Mouse (Mus musculus) mesoderm, embryonic 11.5 days (tissue): Measurements from ENCODE around the gene Abhd10.

Experiments
- DNase-seq: peaks from one replicate; pipeline ENCODE4 v3.0.0-alpha.2; 2012; ENCODE audit warnings: low read depth, low spot score

Abhd10 gene

DNA sequence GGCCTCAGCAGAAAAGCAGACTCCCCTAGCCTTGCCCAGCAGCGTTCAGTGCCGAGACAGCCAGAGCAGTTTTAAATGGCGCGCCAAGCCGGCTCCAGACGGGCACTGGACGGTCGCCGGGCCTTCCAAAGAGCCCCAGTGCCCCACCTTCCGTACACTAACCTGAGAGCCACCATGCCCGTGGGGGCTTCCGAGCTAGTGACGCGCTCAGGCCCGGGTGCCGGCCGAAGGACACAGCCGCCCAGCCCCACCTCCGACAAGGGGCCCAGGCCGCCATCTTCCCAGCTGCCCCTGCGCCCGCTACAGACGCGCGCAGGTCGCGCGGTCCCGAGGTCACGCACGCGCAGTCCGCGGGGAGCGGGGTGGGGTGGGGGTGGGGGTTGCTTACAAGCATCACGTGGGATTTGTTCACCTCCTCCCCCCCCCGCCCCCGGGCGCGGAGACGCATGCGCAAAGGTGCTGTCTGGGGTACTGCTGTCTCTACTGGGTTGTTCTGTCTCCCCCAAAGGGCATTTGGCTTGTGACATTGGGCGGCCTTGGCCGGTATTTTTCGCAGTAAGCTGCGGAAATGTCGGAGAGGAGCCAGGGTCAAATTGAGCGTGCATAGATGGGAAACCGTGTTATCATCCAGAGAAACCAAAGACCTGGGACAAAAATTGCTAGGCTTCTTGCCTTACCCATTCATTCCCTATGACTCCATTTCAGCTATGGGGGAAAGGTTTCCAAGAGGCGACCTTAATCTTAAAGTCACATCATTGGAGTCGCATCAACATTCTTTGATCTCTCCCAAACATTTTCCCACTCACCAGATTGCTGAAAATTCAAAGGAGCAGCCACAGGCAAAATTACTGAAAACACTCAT lies at the start of gene Abhd10:
Gene Abhd10 (minus strand): TSS at position 341 of the 862 bp plus-strand sequence.
- DNase-seq, result peak; percentile 94

DNA sequence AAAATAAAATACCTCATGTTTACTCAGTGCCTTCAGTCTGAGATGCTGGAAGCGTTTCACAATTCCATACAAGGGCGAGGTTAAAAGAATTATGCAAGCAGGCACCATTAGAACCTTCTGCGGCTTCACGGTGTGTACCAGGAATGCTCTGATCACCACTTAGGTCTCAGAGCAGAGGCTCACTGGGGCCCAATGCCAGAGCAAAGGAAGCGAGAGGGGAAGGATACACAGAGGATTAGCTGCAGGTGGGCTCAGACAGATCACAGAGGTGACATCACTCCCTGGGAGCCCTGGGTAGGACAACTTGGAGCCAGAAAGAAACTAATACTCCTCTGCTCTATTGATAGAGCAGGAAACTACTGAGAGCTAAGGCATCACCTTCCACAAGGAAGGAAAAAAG lies 48.5 kb upstream of the Abhd10 start:
- no peak for DNase-seq

DNA sequence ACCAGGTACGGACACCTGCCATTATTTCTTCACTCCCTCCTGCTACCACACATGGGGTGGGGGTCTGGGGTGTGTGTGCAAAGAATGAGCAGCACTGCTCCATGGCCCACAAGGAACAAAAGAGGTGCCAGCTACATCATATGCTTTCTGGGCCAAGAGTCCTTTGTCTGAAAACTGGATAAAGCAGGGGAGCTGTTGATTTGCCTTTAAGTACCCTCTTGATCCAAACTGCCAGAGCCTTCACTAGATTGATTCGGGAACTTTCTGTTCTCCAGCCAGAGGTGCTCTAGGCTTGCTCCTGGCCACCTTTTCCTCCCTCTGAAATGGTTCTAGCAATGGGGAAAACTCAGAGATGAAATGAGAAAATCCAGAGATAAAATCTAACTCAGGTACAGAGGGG lies 46.6 kb upstream of the Abhd10 start:
- DNase-seq, result no peak

DNA sequence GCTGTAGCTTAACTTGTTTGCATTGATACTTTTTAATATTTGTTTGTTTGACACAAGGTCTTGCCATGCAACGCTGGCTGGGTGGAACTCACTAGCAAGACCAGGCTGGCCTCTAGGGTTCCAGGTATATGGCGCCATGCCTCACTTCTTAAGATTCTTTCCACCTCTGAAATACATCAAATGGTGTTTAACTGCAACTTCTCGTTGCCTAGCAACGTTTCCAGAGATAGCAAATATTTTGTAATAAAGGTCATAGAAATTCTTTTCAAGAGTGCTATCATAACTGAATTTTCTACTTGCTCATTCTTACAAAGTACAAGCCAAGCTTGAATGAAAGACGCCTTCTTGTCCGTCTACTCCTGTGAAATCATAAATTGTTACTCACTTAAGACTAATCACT lies 44.9 kb upstream of the Abhd10 start:
- no peak for DNase-seq

DNA sequence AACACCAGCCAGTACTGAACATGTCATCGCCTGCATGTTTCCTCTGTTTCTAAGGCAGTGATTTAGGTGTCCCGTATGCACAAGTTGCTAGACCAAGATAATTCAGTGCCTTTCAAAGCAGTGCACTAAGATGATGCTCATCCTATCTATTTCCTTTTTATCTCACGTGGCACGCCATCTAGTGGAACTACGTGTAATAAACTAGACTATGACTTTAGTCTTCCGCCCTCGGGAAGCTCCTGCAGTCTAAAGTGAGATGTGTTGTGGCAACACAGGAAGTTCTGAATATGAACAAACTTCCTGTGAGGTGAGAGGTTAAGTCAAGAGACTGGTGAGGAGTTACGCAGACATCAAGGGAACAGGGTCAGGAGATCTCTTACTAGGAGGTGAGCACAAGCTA lies 43.9 kb upstream of the Abhd10 start:
- peak; percentile 32 for DNase-seq

DNA sequence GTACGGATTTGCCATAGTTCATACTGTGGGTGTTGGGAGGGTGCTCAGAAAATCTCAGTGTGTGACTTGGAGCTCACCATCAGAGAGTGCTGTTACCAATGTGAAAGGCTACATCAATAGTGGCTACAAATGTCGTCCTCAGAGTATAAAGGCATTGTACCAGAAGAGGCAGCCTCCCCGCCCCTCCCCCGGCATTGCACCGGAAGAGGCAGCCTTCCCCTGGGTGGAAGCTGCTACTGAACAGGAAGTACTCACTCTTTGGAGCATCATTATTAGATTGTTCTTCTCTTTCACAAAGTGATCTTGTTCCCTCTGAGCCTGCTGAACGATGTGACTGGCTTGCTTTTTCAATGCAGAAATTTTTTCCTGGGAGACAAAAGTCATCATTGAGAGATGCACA lies 37.2 kb upstream of the Abhd10 start:
- no peak for DNase-seq

DNA sequence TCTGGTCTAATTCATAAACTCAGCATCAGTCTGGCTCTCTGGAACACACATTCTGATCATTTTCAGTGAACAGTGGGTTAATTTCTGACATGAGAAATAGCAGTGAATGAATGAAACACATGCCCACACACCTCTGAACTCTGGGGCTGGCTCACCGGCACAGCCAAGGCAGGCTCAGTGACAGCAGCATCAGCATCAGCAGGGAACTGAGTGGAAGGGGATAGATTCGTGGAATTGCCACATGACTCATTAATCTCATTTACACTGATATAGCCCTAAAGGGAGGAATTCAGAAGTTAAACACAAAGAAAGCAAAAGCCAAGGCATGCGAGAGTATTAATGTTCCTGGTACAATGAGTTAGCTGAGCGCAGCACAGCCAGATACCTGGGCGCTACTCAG lies 32.1 kb upstream of the Abhd10 start:
- no peak for DNase-seq

DNA sequence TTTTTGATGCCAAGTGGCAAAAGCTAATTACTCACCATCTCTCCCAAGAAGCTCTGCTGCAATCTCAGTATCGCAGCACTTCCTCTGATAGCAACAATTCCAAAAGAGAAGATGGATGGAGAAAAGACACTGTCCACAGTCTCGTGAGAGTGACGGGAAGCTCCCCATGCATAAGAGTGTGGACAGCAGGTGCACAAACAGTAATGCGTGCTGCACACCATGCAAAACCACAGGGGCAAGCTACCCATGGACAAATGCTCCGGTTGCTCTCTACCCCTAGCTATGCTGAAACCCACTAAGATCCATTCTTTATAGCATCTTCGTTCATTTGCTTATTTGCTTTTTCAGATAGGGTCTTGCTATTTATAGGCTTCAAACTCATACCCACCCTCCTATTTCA lies 28.2 kb upstream of the Abhd10 start:
- DNase-seq, result no peak

DNA sequence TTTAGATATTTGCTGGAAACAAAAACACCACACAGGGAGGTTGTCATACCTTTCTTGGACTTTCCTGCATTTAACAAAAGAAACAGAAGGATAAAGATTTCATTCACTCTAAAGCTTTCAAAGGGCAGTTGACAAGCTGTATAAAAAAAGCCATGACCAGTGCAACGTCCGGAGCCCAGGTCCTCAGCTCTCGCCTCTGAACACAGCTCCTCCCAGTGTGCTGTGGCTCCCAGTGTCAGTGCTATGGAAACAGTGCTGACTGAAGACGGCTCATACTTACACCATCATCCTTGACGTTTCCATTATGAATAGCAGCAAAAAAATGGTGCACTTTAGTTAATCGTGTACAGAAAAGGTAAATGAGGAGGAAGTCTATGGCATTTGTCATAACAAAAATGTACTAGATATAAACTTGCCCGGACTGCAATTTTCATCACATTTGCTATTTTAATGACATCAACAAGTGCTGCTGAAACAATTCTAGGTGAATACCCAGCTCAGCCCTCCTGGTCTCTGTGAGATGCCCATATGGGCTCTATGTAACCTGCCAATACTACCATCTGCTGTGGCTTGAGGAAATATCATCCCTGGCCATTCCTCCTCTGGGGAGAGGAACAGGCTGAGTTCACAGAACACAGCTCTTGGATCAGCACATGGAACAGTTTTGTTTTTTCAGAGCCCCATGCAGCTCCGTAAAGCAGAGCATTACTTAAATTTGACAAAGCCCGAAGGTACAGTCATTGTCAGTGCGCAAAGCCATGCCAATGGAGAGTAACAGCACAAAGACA lies 25.3 kb upstream of the Abhd10 start:
- no peak for DNase-seq

DNA sequence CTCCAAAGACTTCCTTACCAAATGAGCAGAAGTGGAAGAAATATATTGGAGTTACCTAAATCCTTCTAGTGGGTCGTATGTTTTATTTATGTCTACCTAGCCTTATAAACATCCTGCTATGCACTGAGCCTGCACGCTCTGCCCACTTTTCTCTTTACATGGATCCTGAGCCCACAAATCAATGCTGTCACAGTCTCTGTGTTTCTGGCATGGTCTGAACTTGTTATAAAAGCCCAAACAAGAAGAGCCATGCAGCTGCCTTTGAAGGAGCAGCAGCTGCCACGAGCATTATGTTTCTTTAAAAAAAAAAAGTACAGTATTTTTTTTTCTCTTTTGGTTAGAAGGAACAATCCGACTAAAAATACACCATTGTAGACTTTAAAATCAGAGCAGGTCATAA lies 24.7 kb upstream of the Abhd10 start:
- peak; percentile 43 for DNase-seq

DNA sequence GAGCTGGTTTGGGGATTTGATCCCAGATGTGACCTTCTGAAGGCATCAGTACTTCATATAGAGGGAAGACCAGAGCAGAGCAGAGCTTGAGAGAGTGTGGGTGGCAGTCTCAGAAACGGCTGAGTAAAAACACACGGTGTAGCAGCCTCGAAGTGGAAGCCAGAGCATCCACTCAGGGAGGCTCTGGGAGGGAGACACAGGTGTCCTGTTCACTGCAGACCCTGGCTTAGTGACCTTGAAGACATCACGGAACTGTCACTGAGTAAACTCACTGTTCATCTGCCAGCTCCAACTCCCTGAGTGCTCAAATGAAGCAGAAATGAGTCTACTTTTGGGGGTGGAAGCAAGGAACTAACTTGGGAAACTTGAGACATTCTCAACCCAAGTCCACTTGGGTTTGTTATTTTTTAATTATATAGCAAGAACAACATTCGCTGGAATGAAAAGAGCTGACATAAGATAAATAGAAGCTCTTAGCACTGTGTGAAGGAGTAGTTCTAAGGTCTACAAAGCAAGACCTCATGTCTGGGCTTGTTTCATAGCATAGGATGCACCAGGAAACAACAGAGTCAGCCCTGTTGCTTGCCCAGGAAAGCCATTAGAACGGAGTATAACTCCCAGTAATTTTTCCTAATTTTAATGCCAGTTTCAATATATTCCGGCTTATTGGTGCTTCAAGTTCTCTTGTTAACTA lies 23.2 kb upstream of the Abhd10 start:
- DNase-seq, result no peak

DNA sequence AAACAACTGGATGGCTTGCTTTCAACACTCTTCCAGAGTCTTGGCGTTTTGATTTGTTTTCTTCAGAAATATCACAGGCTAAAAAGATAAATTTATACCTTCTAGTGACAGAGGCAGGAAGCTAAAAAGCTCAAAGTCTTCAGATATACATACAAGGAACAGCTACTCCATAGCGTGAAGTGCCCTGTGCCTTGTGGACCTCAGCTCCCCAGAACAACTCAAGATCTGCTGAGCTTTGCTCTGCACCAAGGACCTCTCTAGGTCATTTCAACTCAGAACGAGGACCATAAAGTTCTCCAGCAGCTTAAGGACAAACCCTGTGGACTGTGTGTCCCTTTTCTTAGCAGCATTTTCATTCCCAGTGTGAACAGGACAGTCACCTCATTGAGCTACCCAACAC lies 22.3 kb upstream of the Abhd10 start:
- DNase-seq, result no peak

DNA sequence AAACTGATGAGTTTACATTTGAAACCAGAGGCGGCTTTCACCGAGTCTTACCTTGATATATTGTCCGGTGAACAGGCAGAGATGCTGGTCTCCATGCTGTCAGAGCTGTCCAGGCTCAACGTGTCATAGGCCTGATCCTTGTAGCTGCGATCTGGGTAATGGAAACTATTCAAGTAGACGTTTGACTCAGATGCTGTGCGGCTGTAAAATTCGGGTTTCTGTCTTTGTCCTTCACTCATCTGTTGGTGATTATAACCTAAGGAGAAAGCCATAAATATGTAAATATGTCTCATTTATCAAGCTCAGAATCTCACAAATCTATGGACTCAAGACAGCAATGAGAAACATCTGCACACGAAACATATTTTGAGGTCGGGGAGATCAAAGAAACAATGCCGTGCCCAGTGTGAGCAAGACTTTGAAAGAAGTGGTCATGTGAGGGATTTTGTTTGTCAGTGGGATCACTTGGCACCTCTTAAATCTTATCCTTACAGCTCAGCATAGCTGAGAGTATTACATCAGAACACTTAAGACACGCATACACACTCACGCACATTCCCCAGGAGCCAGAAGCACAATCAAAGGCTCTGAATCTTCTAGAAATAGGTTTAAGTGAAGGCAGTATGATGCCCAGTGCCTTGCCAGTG lies 20.2 kb upstream of the Abhd10 start:
- DNase-seq, result peak; percentile 64

DNA sequence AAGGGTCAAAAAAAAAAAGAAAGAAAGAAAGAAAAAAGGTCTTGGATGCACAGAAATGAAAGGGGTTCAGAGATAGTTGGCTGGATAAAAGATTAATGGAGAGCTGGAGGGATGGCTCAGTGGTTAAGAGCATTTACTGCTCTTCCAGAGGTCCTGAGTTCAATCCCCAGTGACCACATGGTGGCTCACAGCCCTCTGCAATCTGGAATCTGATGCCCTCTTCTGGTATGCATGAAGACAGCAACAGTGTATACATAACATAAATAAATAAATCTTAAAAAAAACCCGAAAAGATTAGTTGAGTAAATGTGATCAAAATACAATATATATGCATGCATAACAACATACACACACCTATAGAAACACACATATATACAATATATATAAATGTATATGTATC lies 18.7 kb upstream of the Abhd10 start:
- no peak for DNase-seq

DNA sequence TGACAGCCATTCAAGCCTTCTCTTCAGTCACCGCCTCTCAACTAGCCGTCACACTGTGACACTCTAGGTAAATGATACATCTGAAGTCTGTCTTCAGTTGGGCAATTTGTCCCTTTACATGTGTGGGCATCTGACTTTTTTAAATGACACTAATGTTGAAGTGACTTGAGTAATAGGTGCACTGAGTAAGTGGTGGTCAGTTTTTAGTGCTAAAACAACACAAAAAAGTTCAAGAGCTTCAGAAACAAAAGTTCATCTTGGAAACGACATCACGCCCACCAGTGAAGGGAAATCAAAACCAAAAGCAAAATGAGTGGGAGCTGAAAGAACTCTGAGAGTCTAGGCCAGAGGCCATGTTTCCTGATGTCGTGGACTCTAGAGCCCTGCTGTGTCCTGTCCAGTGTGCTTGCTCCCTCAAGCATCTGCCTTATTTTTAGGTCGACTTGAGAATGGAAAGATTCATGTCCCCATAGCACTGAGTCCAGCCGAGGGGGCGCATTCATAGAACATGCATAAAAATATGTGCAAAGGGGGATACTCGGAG lies 16.0 kb upstream of the Abhd10 start:
- no peak for DNase-seq

DNA sequence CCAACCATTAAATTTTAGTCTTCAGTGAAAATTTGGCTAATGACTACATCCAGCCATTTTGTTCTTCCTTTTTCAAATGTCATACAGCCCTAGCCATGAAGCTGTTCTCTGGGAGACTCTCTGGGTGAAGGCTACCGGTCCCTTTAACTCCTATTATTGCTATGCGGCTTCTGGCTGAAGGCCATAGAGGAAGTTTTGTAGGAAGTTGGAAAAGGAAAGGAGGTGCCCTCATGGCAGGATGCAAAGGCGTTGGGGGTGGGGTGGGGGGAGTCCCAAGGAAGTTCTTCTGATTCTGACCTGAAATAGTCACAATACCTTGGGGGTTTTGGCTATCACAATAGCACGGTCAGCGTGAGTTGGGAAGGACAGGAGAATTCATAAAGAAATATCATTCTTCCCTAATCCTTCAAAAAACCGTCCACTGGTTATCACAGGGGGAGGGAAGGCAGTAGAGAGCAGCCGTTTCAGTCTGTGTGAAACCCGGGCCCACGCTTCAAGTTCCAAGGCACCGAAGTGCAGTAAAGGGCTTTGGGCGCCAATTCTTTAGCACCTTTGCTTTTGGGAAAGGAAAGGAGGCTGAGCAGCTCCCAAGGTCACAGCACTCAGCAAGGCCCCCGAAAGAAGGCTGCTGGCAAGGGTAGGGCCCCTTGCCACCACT lies 14.8 kb upstream of the Abhd10 start:
- no peak for DNase-seq

DNA sequence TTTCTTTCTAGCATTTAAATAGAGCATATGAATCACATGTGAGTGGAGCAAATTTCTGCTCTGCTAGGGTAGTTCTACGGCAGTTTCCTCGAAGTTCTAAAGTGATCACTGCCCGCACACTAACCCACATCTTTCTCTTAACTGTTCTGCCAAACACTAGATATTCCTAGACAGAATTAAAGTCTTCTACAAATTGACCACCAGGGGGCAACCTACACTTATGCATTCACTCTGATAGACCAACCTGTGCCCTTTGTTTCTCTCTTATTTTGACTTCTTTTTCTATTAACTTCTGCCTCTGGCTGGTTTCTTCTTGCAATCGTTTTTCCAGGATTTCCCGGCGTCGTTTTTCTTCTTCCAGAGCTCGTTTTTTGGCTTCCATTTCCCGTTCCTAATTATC lies 14.1 kb upstream of the Abhd10 start:
- DNase-seq, result peak; percentile 75

DNA sequence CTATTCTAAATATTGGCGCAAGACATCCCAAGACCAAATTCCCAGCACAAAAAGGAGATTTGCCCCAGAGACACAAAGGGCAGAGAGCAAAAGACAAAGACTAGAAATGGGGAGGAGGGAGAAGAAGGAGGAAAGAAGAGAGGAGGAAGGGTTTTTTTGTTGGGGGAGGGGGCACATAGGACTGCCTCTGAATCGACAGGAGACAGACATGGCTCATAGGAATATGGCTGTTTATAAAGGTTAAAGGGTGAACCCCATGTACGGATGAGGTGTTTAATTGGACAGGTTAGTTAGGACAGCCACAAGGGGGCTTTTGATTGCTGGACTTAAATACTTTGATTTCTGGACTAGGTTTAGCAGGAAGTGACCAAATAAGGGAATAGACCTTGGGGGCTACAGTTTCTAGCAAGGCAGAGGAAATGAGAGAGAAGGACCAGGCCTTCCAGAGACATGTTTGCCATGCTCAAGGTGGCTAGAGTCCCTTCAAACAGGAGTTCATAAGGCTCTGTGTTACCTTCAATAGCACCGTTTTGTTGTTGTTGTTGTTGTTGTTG lies 913 bp upstream of the Abhd10 start:
- DNase-seq, result no peak

DNA sequence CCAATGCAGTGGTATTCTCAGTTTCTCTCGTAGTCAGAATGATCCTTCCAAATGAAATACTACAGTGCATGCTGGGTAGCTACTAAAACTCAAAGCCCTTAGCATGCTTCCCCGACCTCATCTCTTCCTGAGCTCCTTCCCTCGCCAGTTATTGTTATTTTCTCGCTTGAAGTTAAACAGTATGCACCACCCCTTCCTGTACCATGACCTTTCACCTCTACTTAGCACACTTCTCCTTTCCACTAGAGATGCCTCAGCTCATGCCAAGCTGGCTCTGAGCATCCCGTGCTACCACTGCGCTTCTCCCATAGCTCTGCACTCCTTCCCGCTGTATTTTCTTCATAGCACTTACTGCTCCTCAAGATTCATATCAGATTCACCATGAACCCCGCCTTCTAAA lies 4.9 kb downstream of the Abhd10 start:
- no peak for DNase-seq

DNA sequence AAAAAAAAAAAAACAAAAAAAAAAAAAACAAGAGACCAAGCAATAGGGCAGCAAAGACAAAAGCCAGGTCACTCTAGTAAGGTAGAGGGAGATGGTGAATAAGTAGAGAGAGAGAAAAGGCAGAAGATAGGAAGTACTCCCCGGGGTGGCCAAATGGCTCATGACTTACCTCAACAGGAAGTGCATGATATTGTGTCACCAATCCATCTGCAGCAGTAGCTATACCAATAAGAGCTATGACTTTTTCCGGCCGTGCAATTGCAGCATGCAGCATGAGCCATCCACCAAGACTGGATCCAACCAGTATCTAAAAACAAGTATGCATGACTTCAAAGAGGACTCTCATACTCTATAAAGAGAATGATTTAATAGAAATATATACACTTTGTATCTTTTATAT lies 6.0 kb downstream of the Abhd10 start:
- DNase-seq, result no peak

DNA sequence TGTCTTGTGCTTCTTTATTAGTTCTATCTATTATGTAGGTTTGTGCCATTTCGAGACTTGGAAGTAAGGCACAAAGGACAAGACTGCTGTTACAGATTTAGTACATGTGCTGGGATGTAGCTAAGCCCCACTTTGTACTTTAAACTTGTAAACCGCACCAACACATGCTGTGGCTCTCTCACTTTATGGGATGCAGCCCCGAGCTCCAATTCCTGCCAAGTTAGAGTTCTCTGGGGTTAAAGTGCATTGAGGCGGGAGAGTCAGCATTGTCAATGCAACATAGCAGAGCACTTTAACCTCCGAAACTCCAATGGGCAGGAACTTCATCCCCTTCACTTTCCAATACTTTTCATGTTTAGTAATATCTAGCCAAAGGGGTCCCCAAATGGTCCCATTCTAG lies 13.6 kb downstream of the Abhd10 start:
- DNase-seq, result no peak
